Comparison of ENCODE assay signal across 15 mouse cellular contexts in the genomic region with DNA sequence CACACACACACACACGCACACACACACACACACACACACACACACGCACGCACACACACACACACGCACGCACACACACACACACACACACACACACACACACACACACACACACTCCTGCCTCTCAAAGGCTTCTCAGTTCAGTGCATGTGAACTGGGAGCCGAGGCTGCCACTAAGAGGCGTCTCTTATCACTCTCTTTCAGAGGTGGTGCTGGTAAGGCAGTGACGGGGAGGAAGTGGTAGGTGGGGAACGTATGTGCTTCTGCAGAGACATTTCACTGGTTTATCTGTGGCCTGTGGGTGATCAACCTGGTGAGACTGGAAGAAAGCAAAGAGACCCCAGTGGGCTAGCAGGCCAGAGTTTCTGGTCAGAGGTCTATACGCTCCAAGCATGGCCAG. TPM values are rescaled to one million over a fixed set of nuclear protein-coding genes. Genes with fewer than 3 reads are reported as not detected.
DNase-seq lines count a peak whose midpoint lies in the region; ATAC-seq and TF ChIP-seq lines count a peak whose summit lies in the region.
"Had no signal": no experiment of that assay in that cellular context is flagged by ENCODE, and none has a peak within 500 bp of the region (broad histone marks: within the 10 kb centered on the region; RNA-seq: fewer than 3 reads in every experiment).

No protein-coding gene starts in this region.

- H3K4me2 ChIP-seq in liver, postnatal 0 days (ENCODE audit: low read depth, low read length): no peak overlapping the region
- H3K4me2 ChIP-seq in heart, embryonic 11.5 days: no peak overlapping the region
- H3K4me2 ChIP-seq: embryonic facial prominence, embryonic 13.5 days; midbrain, embryonic 13.5 days had no signal

- no peak for TF ChIP-seq CTCF in liver, postnatal 0 days (IDR thresholded peaks at IDR 0.05; ENCODE audit: low read depth)

- no peak overlapping the region for H3K27ac ChIP-seq in liver, postnatal 0 days (ENCODE audit: low read depth)
- no peak overlapping the region for H3K27ac ChIP-seq in heart, embryonic 11.5 days (ENCODE audit: low read depth, low read length)
- H3K27ac ChIP-seq: embryonic facial prominence, embryonic 13.5 days; limb, embryonic 10.5 days; midbrain, embryonic 13.5 days had no signal

- H3K4me1 ChIP-seq in liver, postnatal 0 days (ENCODE audit: insufficient read depth): peaks cover 13% of the 10 kb centered on the region
- no peaks in the 10 kb centered on the region; the same call in 1 of the 2 replicates for H3K4me1 ChIP-seq in heart, embryonic 11.5 days (ENCODE audit: control insufficient read depth, insufficient read depth, low read length)
- H3K4me1 ChIP-seq: limb, embryonic 10.5 days; midbrain, embryonic 13.5 days had no signal

- no peak for TF ChIP-seq EP300 in liver, postnatal 0 days (IDR thresholded peaks at IDR 0.05; ENCODE audit: low read depth)

- ATAC-seq in erythroid progenitor cell, adult 5-6 weeks (replicated peaks; ENCODE audit: low FRiP score, poor library complexity, severe bottlenecking): peak; percentile 64
- ATAC-seq in liver, postnatal 0 days: peak; percentile 67
- no peak for ATAC-seq in heart, embryonic 11.5 days (replicated peaks; ENCODE audit: insufficient number of reproducible peaks, low FRiP score, low TSS enrichment)
- ATAC-seq: forebrain, embryonic 14.5 days; lung, postnatal 0 days; midbrain, embryonic 13.5 days had no signal

- H3K9ac ChIP-seq in liver, postnatal 0 days (replicated peaks): no peak overlapping the region
- H3K9ac ChIP-seq in heart, embryonic 11.5 days (ENCODE audit: low read depth, low read length): no peak overlapping the region
- H3K9ac ChIP-seq: embryonic facial prominence, embryonic 13.5 days; midbrain, embryonic 13.5 days had no signal

- DNase-seq in CD8-positive naive resting alpha-beta T cell, adult 2 months (ENCODE audit: low read depth in 2 of 2, low spot score in 2 of 2): peak; percentile 52 to 54
- no peak for DNase-seq in liver, postnatal 0 days
- DNase-seq in thymus, postnatal 10 days (ENCODE audit: low spot score in 2 of 2): peak; percentile 56 to 59
- no peak for DNase-seq in lung, postnatal 36 days
- DNase-seq in testis, postnatal 14 days (ENCODE audit: low spot score): no peak
- DNase-seq: cerebellum, postnatal 14 days; heart, postnatal 10 days; right cerebral cortex, postnatal 25 days had no signal

- H3K36me3 ChIP-seq in liver, postnatal 0 days (replicated peaks; ENCODE audit: insufficient read depth, low read length): no peaks in the 10 kb centered on the region
- H3K36me3 ChIP-seq in heart, embryonic 11.5 days (ENCODE audit: control insufficient read depth, insufficient read depth, low read length): no peaks in the 10 kb centered on the region
- H3K36me3 ChIP-seq: embryonic facial prominence, embryonic 13.5 days; limb, embryonic 10.5 days; midbrain, embryonic 13.5 days had no signal

- 36% methylated on average over 7 of the region's 10 CpGs for WGBS in liver, postnatal 0 days (ENCODE audit: insufficient replicate concordance)
- WGBS in heart, embryonic 11.5 days (ENCODE audit: insufficient replicate concordance): 54% methylated on average over 10 of the region's 10 CpGs

- no peak overlapping the region for H3K4me3 ChIP-seq in liver, postnatal 0 days (ENCODE audit: low read depth, low read length)
- H3K4me3 ChIP-seq in heart, embryonic 11.5 days (ENCODE audit: low read depth, low read length): no peak overlapping the region
- H3K4me3 ChIP-seq: embryonic facial prominence, embryonic 13.5 days; limb, embryonic 10.5 days; midbrain, embryonic 13.5 days had no signal

- no peaks in the 10 kb centered on the region for H3K27me3 ChIP-seq in liver, postnatal 0 days (ENCODE audit: insufficient read depth, low read length)
- no peaks in the 10 kb centered on the region for H3K27me3 ChIP-seq in heart, embryonic 11.5 days (ENCODE audit: control insufficient read depth, insufficient read depth, low read length)
- H3K27me3 ChIP-seq: embryonic facial prominence, embryonic 13.5 days; midbrain, embryonic 13.5 days had no signal

- no peaks in the 10 kb centered on the region for H3K9me3 ChIP-seq in liver, postnatal 0 days (ENCODE audit: low read length)
- peaks cover 10% of the 10 kb centered on the region for H3K9me3 ChIP-seq in heart, embryonic 11.5 days (replicated peaks; ENCODE audit: control insufficient read depth, low read length)

RNA-seq across cellular contexts. Expression of a gene that starts 10.9 kb away (rescaled TPM):
- total RNA-seq in erythroid progenitor cell, adult 5-6 weeks (2015; ENCODE audit: low replicate concordance): 14.3 and 18.7 TPM in 2 replicates
- 2.1 and 3.9 TPM in 2 replicates for total RNA-seq in erythroid progenitor cell, adult 5-6 weeks (2017; ENCODE audit: low replicate concordance)
- 5.9 and 6.8 TPM in 2 replicates for polyA plus RNA-seq in liver, postnatal 0 days (2015; fragmentation: Nextera tagmentation; extraction: Ambion mirVana)
- polyA plus RNA-seq in heart, embryonic 11.5 days (2014; fragmentation: Nextera tagmentation; extraction: Ambion mirVana): 0.46 and 0.68 TPM in 2 replicates

RNA-seq across cellular contexts. Expression of a gene that starts 11.3 kb away (rescaled TPM):
- total RNA-seq in erythroid progenitor cell, adult 5-6 weeks (2015; ENCODE audit: low replicate concordance): 16.8 and 18.0 TPM in 2 replicates
- total RNA-seq in erythroid progenitor cell, adult 5-6 weeks (2017; ENCODE audit: low replicate concordance): 25.8 and 29.0 TPM in 2 replicates
- polyA plus RNA-seq in liver, postnatal 0 days (2015; fragmentation: Nextera tagmentation; extraction: Ambion mirVana): 712 and 714 TPM in 2 replicates
- 80.8 and 87.8 TPM in 2 replicates for polyA plus RNA-seq in heart, embryonic 11.5 days (2014; fragmentation: Nextera tagmentation; extraction: Ambion mirVana)

RNA-seq across cellular contexts. Expression of a gene that starts 24.6 kb away (rescaled TPM):
- 12.2 and 21.6 TPM in 2 replicates for total RNA-seq in erythroid progenitor cell, adult 5-6 weeks (2015; ENCODE audit: low replicate concordance)
- 6.2 and 11.1 TPM in 2 replicates for total RNA-seq in erythroid progenitor cell, adult 5-6 weeks (2017; ENCODE audit: low replicate concordance)
- 96.8 and 107 TPM in 2 replicates for polyA plus RNA-seq in liver, postnatal 0 days (2015; fragmentation: Nextera tagmentation; extraction: Ambion mirVana)
- polyA plus RNA-seq in heart, embryonic 11.5 days (2014; fragmentation: Nextera tagmentation; extraction: Ambion mirVana): 184 and 197 TPM in 2 replicates

RNA-seq across cellular contexts. Expression of a gene that starts 41.1 kb away (rescaled TPM):
- total RNA-seq in erythroid progenitor cell, adult 5-6 weeks (2015; ENCODE audit: low replicate concordance): 4.0 TPM in 1 of 2 replicates, not detected in the other
- 0.26 TPM in 1 of 2 replicates, not detected in the other for total RNA-seq in erythroid progenitor cell, adult 5-6 weeks (2017; ENCODE audit: low replicate concordance)
- polyA plus RNA-seq in liver, postnatal 0 days (2015; fragmentation: Nextera tagmentation; extraction: Ambion mirVana): 15.5 and 17.8 TPM in 2 replicates
- 35.6 and 39.7 TPM in 2 replicates for polyA plus RNA-seq in heart, embryonic 11.5 days (2014; fragmentation: Nextera tagmentation; extraction: Ambion mirVana)

RNA-seq across cellular contexts. Expression of a gene that starts 52.2 kb away (rescaled TPM):
- 36.0 and 65.2 TPM in 2 replicates for total RNA-seq in erythroid progenitor cell, adult 5-6 weeks (2015; ENCODE audit: low replicate concordance)
- 24.0 and 44.4 TPM in 2 replicates for total RNA-seq in erythroid progenitor cell, adult 5-6 weeks (2017; ENCODE audit: low replicate concordance)
- 16.7 and 17.3 TPM in 2 replicates for polyA plus RNA-seq in liver, postnatal 0 days (2015; fragmentation: Nextera tagmentation; extraction: Ambion mirVana)
- 19.8 and 23.1 TPM in 2 replicates for polyA plus RNA-seq in heart, embryonic 11.5 days (2014; fragmentation: Nextera tagmentation; extraction: Ambion mirVana)

Comparison
In these comparisons a context has a peak if more than half of its experiments do, and no peak if none do; other contexts are left out.
1. DNase-seq: peak in CD8-positive naive resting alpha-beta T cell, adult 2 months (2 of 2) and thymus, postnatal 10 days (2 of 2); none in liver, postnatal 0 days (single experiment), lung, postnatal 36 days (single experiment) and testis, postnatal 14 days (single experiment).